8 mouse cellular contexts compared by ENCODE assay signal in genomic region chr3:40846957-40847017, GRCm38 (mm10). TPM values are rescaled to one million over a fixed set of nuclear protein-coding genes. Genes with fewer than 3 reads are reported as not detected.
DNase-seq lines count a peak whose midpoint lies in the region; ATAC-seq and TF ChIP-seq lines count a peak whose summit lies in the region.
"Not testable (repeated sequence)": the region's sequence is repeated elsewhere in the genome, so short reads cannot be mapped to it uniquely, and the experiment has no call there.

Abhd18 (plus strand) TSS chr3:40846970.

- not testable (repeated sequence) for DNase-seq in layer of hippocampus, postnatal 36 days; liver, embryonic 13.5 days; thymus, postnatal 0 days (ENCODE audit: low spot score)

- peak within 1 kb of the TSS; percentile 68 for H3K4me2 ChIP-seq in forebrain, embryonic 13.5 days
- H3K4me2 ChIP-seq in heart, embryonic 11.5 days = peak within 1 kb of the TSS; percentile 74
- peak within 1 kb of the TSS; percentile 71 for H3K4me2 ChIP-seq in hindbrain, embryonic 15.5 days
- H3K4me2 ChIP-seq in liver, embryonic 13.5 days = peak within 1 kb of the TSS; percentile 85
- peak within 1 kb of the TSS; percentile 63 for H3K4me2 ChIP-seq in midbrain, embryonic 16.5 days (ENCODE audit: low read length)

- not testable (repeated sequence) for H3K9me3 ChIP-seq in forebrain, embryonic 13.5 days (replicated peaks); heart, embryonic 11.5 days (replicated peaks; ENCODE audit: control insufficient read depth, low read length); hindbrain, embryonic 15.5 days; liver, embryonic 13.5 days (replicated peaks); midbrain, embryonic 16.5 days (replicated peaks; ENCODE audit: control insufficient read depth, low read length, poor library complexity, severe bottlenecking)

- not testable (repeated sequence) for TF ChIP-seq CTCF in bone marrow macrophage, adult 2 months (IDR thresholded peaks at IDR 0.05; ENCODE audit: low read depth, low read length)

- H3K4me1 ChIP-seq in bone marrow macrophage, adult 2 months (ENCODE audit: control insufficient read depth, insufficient read depth, low read length); forebrain, embryonic 13.5 days; heart, embryonic 11.5 days (ENCODE audit: control insufficient read depth, insufficient read depth, low read length); hindbrain, embryonic 15.5 days (replicated peaks); midbrain, embryonic 16.5 days (ENCODE audit: control insufficient read depth, insufficient read depth, low read length): not testable (repeated sequence)
- peaks cover 13% of the 10 kb centered on the region for H3K4me1 ChIP-seq in liver, embryonic 13.5 days (replicated peaks)

- H3K27me3 ChIP-seq in forebrain, embryonic 13.5 days; heart, embryonic 11.5 days (ENCODE audit: control insufficient read depth, insufficient read depth, low read length); hindbrain, embryonic 15.5 days; liver, embryonic 13.5 days; midbrain, embryonic 16.5 days (ENCODE audit: control insufficient read depth, insufficient read depth, low read depth, low read length): not testable (repeated sequence)

- peak within 1 kb of the TSS; percentile 37 for H3K27ac ChIP-seq in bone marrow macrophage, adult 2 months (ENCODE audit: insufficient read depth, low read depth, low read length)
- peak within 1 kb of the TSS; percentile 76 for H3K27ac ChIP-seq in forebrain, embryonic 13.5 days
- H3K27ac ChIP-seq in heart, embryonic 11.5 days (ENCODE audit: low read depth, low read length) = peak within 1 kb of the TSS; percentile 71
- H3K27ac ChIP-seq in hindbrain, embryonic 15.5 days (replicated peaks) = peak within 1 kb of the TSS; percentile 84
- H3K27ac ChIP-seq in liver, embryonic 13.5 days = peak within 1 kb of the TSS; percentile 79
- H3K27ac ChIP-seq in midbrain, embryonic 16.5 days (ENCODE audit: low read length) = peak within 1 kb of the TSS; percentile 85

- H3K36me3 ChIP-seq in forebrain, embryonic 13.5 days (ENCODE audit: poor library complexity, severe bottlenecking); heart, embryonic 11.5 days (ENCODE audit: control insufficient read depth, insufficient read depth, low read length); hindbrain, embryonic 15.5 days; liver, embryonic 13.5 days; midbrain, embryonic 16.5 days (ENCODE audit: control insufficient read depth, insufficient read depth, low read length): not testable (repeated sequence)

- peak within 1 kb of the TSS; percentile 68 for H3K9ac ChIP-seq in forebrain, embryonic 13.5 days
- H3K9ac ChIP-seq in heart, embryonic 11.5 days (ENCODE audit: low read depth, low read length) = peak within 1 kb of the TSS; percentile 76
- H3K9ac ChIP-seq in hindbrain, embryonic 15.5 days = peak within 1 kb of the TSS; percentile 68
- peak within 1 kb of the TSS; percentile 81 for H3K9ac ChIP-seq in liver, embryonic 13.5 days
- peak within 1 kb of the TSS; percentile 69 for H3K9ac ChIP-seq in midbrain, embryonic 16.5 days (ENCODE audit: low read depth, low read length)

- ATAC-seq in forebrain, embryonic 13.5 days; heart, embryonic 11.5 days (replicated peaks; ENCODE audit: insufficient number of reproducible peaks, low FRiP score, low TSS enrichment); hindbrain, embryonic 15.5 days (ENCODE audit: low FRiP score, low read depth); liver, embryonic 13.5 days (ENCODE audit: low read depth); midbrain, embryonic 16.5 days: not testable (repeated sequence)

- 0% methylated on average over 3 of the region's 4 CpGs for WGBS in forebrain, embryonic 13.5 days
- 0% methylated on average over 1 of the region's 4 CpGs for WGBS in heart, embryonic 11.5 days (ENCODE audit: insufficient replicate concordance)
- no CpG with 5 or more reads among the region's 4 CpGs for WGBS in hindbrain, embryonic 15.5 days
- WGBS in liver, embryonic 13.5 days (ENCODE audit: insufficient replicate concordance) = 0% methylated on average over 3 of the region's 4 CpGs
- no CpG with 5 or more reads among the region's 4 CpGs for WGBS in midbrain, embryonic 16.5 days

- peak within 1 kb of the TSS; percentile 79 for H3K4me3 ChIP-seq in bone marrow macrophage, adult 2 months (ENCODE audit: insufficient read depth, low read length)
- H3K4me3 ChIP-seq in forebrain, embryonic 13.5 days = peak within 1 kb of the TSS; percentile 49
- H3K4me3 ChIP-seq in heart, embryonic 11.5 days (ENCODE audit: low read depth, low read length) = peak within 1 kb of the TSS; percentile 50
- peak within 1 kb of the TSS; percentile 58 for H3K4me3 ChIP-seq in hindbrain, embryonic 15.5 days
- peak within 1 kb of the TSS; percentile 70 for H3K4me3 ChIP-seq in liver, embryonic 13.5 days (replicated peaks)
- H3K4me3 ChIP-seq in midbrain, embryonic 16.5 days (ENCODE audit: low read depth, low read length) = peak within 1 kb of the TSS; percentile 56

- not testable (repeated sequence) for TF ChIP-seq POLR2A in bone marrow macrophage, adult 2 months (IDR thresholded peaks at IDR 0.05; ENCODE audit: borderline replicate concordance, low read depth, low read length)

RNA-seq across cellular contexts. Expression of gene Abhd18, which starts in this region (rescaled TPM):
- polyA plus RNA-seq in bone marrow macrophage, adult 2 months (2012; ENCODE audit: insufficient read depth, insufficient read length, missing spikeins) = 5.6 and 7.4 TPM in 2 replicates
- polyA plus RNA-seq in forebrain, embryonic 13.5 days (2015; fragmentation: Nextera tagmentation; extraction: Ambion mirVana) = 9.5 and 12.1 TPM in 2 replicates
- 11.1 and 12.2 TPM in 2 replicates for polyA plus RNA-seq in heart, embryonic 11.5 days (2014; fragmentation: Nextera tagmentation; extraction: Ambion mirVana)
- polyA plus RNA-seq in hindbrain, embryonic 15.5 days (2015; fragmentation: Nextera tagmentation; extraction: Ambion mirVana) = 11.4 and 16.7 TPM in 2 replicates
- 10 to 100 TPM; 12.0 to 12.4 TPM for total RNA-seq in layer of hippocampus, postnatal 36 days (2021)
- 3.2 and 3.4 TPM in 2 replicates for polyA plus RNA-seq in liver, embryonic 13.5 days (2015; fragmentation: Nextera tagmentation; extraction: Ambion mirVana)
- polyA plus RNA-seq in midbrain, embryonic 16.5 days (2015; fragmentation: Nextera tagmentation; extraction: Ambion mirVana) = 15.9 and 17.5 TPM in 2 replicates
- 8.5 and 12.5 TPM in 2 replicates for polyA plus RNA-seq in thymus, postnatal 0 days (2015; fragmentation: Nextera tagmentation; extraction: Ambion mirVana)
